Mouse (Mus musculus) small intestine, adult 2 months (tissue): ENCODE data around the gene Ankib1. TPM values are rescaled to one million over a fixed set of nuclear protein-coding genes. Genes with fewer than 3 reads are reported as not detected.

Experiments used
- H3K27ac ChIP-seq: fragments of 200-500 bp; 2 replicates; pipeline ENCODE4 v1.5.1; 2012; ENCODE audit warnings: low read depth, low read length, control low read depth, inconsistent platforms; ENCODE audit not compliant: insufficient read depth
- H3K27me3 ChIP-seq: fragments of 200-500 bp; 2 replicates; pipeline ENCODE4 v1.6.1; 2012; ENCODE audit warnings: mild to moderate bottlenecking, moderate library complexity, low read length, inconsistent platforms; ENCODE audit not compliant: control insufficient read depth, insufficient read depth
- H3K36me3 ChIP-seq: fragments of 200-500 bp; 2 replicates; pipeline ENCODE4 v1.6.1; 2012; ENCODE audit warnings: mild to moderate bottlenecking, low read length, control low read depth, inconsistent platforms; ENCODE audit not compliant: control insufficient read depth, insufficient read depth
- H3K4me1 ChIP-seq: fragments of 200-500 bp; 2 replicates; pipeline ENCODE4 v1.6.1; 2012; ENCODE audit warnings: low read length, inconsistent platforms, mixed read lengths; ENCODE audit not compliant: control insufficient read depth, insufficient read depth, insufficient read length
- H3K4me3 ChIP-seq: fragments of 200-500 bp; 2 replicates; pipeline ENCODE4 v1.5.1; 2012; ENCODE audit warnings: low read depth, mild to moderate bottlenecking, control low read depth, inconsistent platforms, low read length, moderate library complexity
- CTCF ChIP-seq: fragments of 200-500 bp; IDR thresholded peaks from 2 replicates; pipeline ENCODE4 v1.5.1; 2012; ENCODE audit warnings: low read depth, mild to moderate bottlenecking, control low read depth, inconsistent platforms, low read length, moderate library complexity, mixed read lengths; ENCODE audit not compliant: insufficient replicate concordance, insufficient read length; ENCODE audit errors: extremely low read depth
- POLR2A ChIP-seq: fragments of 200-500 bp; IDR thresholded peaks from 2 replicates; pipeline ENCODE4 v1.6.1; 2012; ENCODE audit warnings: low read depth, mild to moderate bottlenecking, control low read depth, inconsistent platforms, low read length, moderate library complexity
- WGBS: fragments of 180-500 bp; shearing (Covaris S2); methylation state at CpG from one replicate; pipeline ENCODE4 v1.1.7; 2018; 5-methylcytosine and 5-hydroxymethylcytosine counted together
- polyA plus RNA-seq: library from polyadenylated mRNA; depleted of rRNA; stranded (reverse); fragments of >200 nt; gene quantifications from 2 replicates; pipeline ENCODE4 v1.2.3, GENCODE M21; 2012; rRNA removed

The Ankib1 gene
- polyA plus RNA-seq: 3.5 and 6.3 TPM in 2 replicates

- under 1% methylated on average over 100 of the region's 109 CpGs for WGBS
- TF ChIP-seq CTCF (no peak), POLR2A (peak; percentile 66)
- Histone ChIP-seq H3K27me3 (no peaks in the 10 kb centered on the region), H3K27ac (peak within 1 kb of the TSS; percentile 75), H3K4me1 (peaks cover 4% of the 10 kb centered on the region; the same call in 1 of the 2 replicates), H3K36me3 (peaks cover 2% of the 10 kb centered on the region), H3K4me3 (peak within 1 kb of the TSS; percentile 84)
These were observed at the start of gene Ankib1, which contains the start of gene Krit1 for GRCm38 (mm10) chr5:3802433-3803291. Gene Ankib1, minus strand, starts transcription at chr5:3802925. Gene Krit1, plus strand, starts transcription at chr5:3803184.

GRCm38 (mm10) chr5:3845026-3845425, 42.3 kb upstream of the Ankib1 start, which contains the start of gene Lrrd1:
Gene Lrrd1, plus strand, starts transcription at chr5:3845173.
- H3K27me3 ChIP-seq: no peaks in the 10 kb centered on the region
- peaks cover 8% of the 10 kb centered on the region for H3K36me3 ChIP-seq
- H3K4me1 ChIP-seq: no peaks in the 10 kb centered on the region
- H3K27ac ChIP-seq: no peak within 1 kb of the TSS
- TF ChIP-seq POLR2A (no peak), CTCF (no peak)
- WGBS: 20% methylated on average over 24 of the region's 24 CpGs
- H3K4me3 ChIP-seq: no peak within 1 kb of the TSS

DNA sequence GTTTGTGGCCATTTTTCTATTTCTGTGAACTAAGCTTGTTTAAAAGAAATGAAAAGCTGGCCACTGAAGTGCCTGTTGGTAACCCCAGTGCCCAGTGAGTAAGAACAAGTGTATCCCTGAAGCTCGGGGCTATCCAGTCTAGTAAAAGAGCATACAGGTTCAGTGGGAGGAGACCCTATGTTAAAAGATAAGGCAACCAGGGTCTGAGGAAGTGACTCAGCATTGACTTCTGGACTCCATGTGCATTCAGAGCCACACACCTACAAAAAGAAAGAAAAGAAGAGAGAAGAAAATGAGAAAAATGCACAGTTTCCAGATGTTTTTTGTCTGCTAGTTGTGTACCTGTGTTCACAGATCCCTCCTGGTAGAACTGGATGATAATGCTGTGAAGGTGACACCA, 31.4 kb upstream of the Ankib1 start:
- Histone ChIP-seq H3K4me1 (no peaks in the 10 kb centered on the region), H3K36me3 (peaks cover 30% of the 10 kb centered on the region), H3K27ac (no peak overlapping the region), H3K27me3 (no peaks in the 10 kb centered on the region), H3K4me3 (no peak overlapping the region)
- TF ChIP-seq POLR2A (no peak), CTCF (no peak)
- WGBS: 64% methylated on average over 1 of the region's 1 CpGs

- TF ChIP-seq CTCF (no peak), POLR2A (no peak)
- 96% methylated on average over 1 of the region's 1 CpGs for WGBS
These were observed 5.7 kb upstream of the Ankib1 start for GRCm38 (mm10) chr5:3808472-3808871.

GRCm38 (mm10) chr5:3803292-3804165, 804 bp upstream of the Ankib1 start:
- Histone ChIP-seq H3K4me3 (peak overlapping the region; percentile 84), H3K27me3 (no peaks in the 10 kb centered on the region), H3K36me3 (peaks cover 4% of the 10 kb centered on the region), H3K4me1 (peaks cover 4% of the 10 kb centered on the region; the same call in 1 of the 2 replicates), H3K27ac (peak overlapping the region; percentile 75)
- 1% methylated on average over 36 of the region's 36 CpGs for WGBS
- TF ChIP-seq POLR2A (no peak; the same call in 1 of the 2 replicates), CTCF (no peak)

More at GRCm38 (mm10) chr5:3808472-3808871, 5.7 kb upstream of the Ankib1 start:
- Histone ChIP-seq H3K27me3 (no peaks in the 10 kb centered on the region), H3K27ac (no peak overlapping the region), H3K36me3 (peaks cover 17% of the 10 kb centered on the region), H3K4me1 (peaks cover 2% of the 10 kb centered on the region; the same call in 1 of the 2 replicates), H3K4me3 (no peak overlapping the region)

- H3K4me1 ChIP-seq: peaks cover 4% of the 10 kb centered on the region; the same call in 1 of the 2 replicates
- no peaks in the 10 kb centered on the region for H3K27me3 ChIP-seq
- peak overlapping the region; percentile 84 for H3K4me3 ChIP-seq
- peak overlapping the region; percentile 75 for H3K27ac ChIP-seq
- TF ChIP-seq CTCF (no peak), POLR2A (no peak)
- no peaks in the 10 kb centered on the region; the same call in 1 of the 2 replicates for H3K36me3 ChIP-seq
- WGBS: 3% methylated on average over 18 of the region's 18 CpGs
These were observed 873 bp downstream of the Ankib1 start for GRCm38 (mm10) chr5:3801672-3802432.
